Mouse (Mus musculus) CH12.LX (cell line): ENCODE data around the gene Cela1. TPM values are rescaled to one million over a fixed set of nuclear protein-coding genes. Genes with fewer than 3 reads are reported as not detected.

ENCODE experiments used
- DNase-seq: peaks from one replicate; pipeline ENCODE4 v3.0.0-alpha.2; 2013; ENCODE audit errors: extremely low read depth
- H3K27ac ChIP-seq: 2 replicates; pipeline ENCODE4 v1.5.1; 2012; ENCODE audit warnings: low read depth, mild to moderate bottlenecking, control low read depth, moderate library complexity; ENCODE audit not compliant: insufficient read depth
- H3K27me3 ChIP-seq: replicated peaks from 2 replicates; pipeline ENCODE3; 2012; ENCODE audit warnings: inconsistent platforms
- H3K36me3 ChIP-seq, 2 experiments: replicated peaks in 1 of 2; 2 replicates each; pipeline versions ENCODE3 to v1.6.1; 2012; ENCODE audit warnings: inconsistent platforms in 1 of 2, low read length in 1 of 2, mild to moderate bottlenecking in 1 of 2, mixed read lengths in 1 of 2, moderate library complexity in 1 of 2; ENCODE audit not compliant: control insufficient read depth in 1 of 2, insufficient read depth in 1 of 2
- H3K4me1 ChIP-seq, 2 experiments: 2 replicates each; pipeline ENCODE4 v1.6.1; 2012; ENCODE audit warnings: inconsistent platforms in 1 of 2, moderate library complexity in 1 of 2; ENCODE audit not compliant: insufficient read depth in 2 of 2, control insufficient read depth in 1 of 2
- H3K4me2 ChIP-seq: 2 replicates; pipeline ENCODE4 v1.6.1; 2012; ENCODE audit warnings: low read depth, mild to moderate bottlenecking, control low read depth; ENCODE audit not compliant: poor library complexity, insufficient read depth, severe bottlenecking
- H3K4me3 ChIP-seq, 3 experiments: fragments of 150-350 bp in 1 of 3; sonication (generic) in 1 of 3; replicated peaks in 1 of 3; 2 replicates each; pipeline versions ENCODE3 to v1.5.1; 2011 to 2012; ENCODE audit warnings: low read depth in 2 of 3, low read length in 2 of 3, mild to moderate bottlenecking in 2 of 3, moderate library complexity in 2 of 3, control low read depth in 1 of 3, improper control_type of control experiment in 1 of 3, inconsistent platforms in 1 of 3, mixed read lengths in 1 of 3; ENCODE audit not compliant: poor library complexity in 1 of 3
- H3K79me2 ChIP-seq: replicated peaks from 2 replicates; pipeline ENCODE4 v1.6.1; 2012; ENCODE audit warnings: mild to moderate bottlenecking, moderate library complexity; ENCODE audit not compliant: control insufficient read depth, poor library complexity, insufficient read depth, severe bottlenecking; ENCODE audit errors: extremely low read depth
- H3K9ac ChIP-seq: 2 replicates; pipeline ENCODE4 v1.6.1; 2012; ENCODE audit warnings: low read depth, mild to moderate bottlenecking, control low read depth, moderate library complexity; ENCODE audit not compliant: insufficient read depth
- H3K9me3 ChIP-seq: replicated peaks from 2 replicates; pipeline ENCODE3; 2012; ENCODE audit warnings: low read length, inconsistent platforms, mixed read lengths
- CHD2 ChIP-seq: IDR thresholded peaks from 2 replicates; pipeline ENCODE4 v1.6.1; 2011; ENCODE audit warnings: low read length, improper control_type of control experiment
- JUN ChIP-seq: IDR thresholded peaks from 2 replicates; pipeline ENCODE4 v1.6.1; 2011; ENCODE audit warnings: low read depth, mild to moderate bottlenecking, low read length, improper control_type of control experiment, moderate library complexity; ENCODE audit not compliant: insufficient read depth
- JUND ChIP-seq: conservative IDR thresholded peaks from 2 replicates; pipeline ENCODE4 v1.6.1; 2011; ENCODE audit warnings: low read depth, low read length, improper control_type of control experiment
- MEF2A ChIP-seq: IDR thresholded peaks from 2 replicates; pipeline ENCODE4 v1.6.1; 2014; ENCODE audit warnings: low read depth, mild to moderate bottlenecking, inconsistent platforms, low read length, improper control_type of control experiment, borderline replicate concordance
- NRF1 ChIP-seq: IDR thresholded peaks from 2 replicates; pipeline ENCODE4 v1.6.1; 2014; ENCODE audit warnings: low read depth, mild to moderate bottlenecking, inconsistent platforms, low read length, improper control_type of control experiment, moderate library complexity
- POLR2A ChIP-seq: IDR thresholded peaks from 2 replicates; pipeline ENCODE4 v1.6.1; 2011; ENCODE audit warnings: low read depth, mild to moderate bottlenecking, improper control_type of control experiment, low read length
- TBP ChIP-seq: conservative IDR thresholded peaks from 2 replicates; pipeline ENCODE4 v1.6.1; 2011; ENCODE audit warnings: low read depth, low read length, improper control_type of control experiment
- USF2 ChIP-seq: conservative IDR thresholded peaks from 2 replicates; pipeline ENCODE4 v1.6.1; 2011; ENCODE audit warnings: low read depth, low read length, improper control_type of control experiment
- ZC3H11A ChIP-seq: IDR thresholded peaks from 2 replicates; pipeline ENCODE4 v1.6.1; 2012; ENCODE audit warnings: low read depth, mild to moderate bottlenecking, inconsistent platforms, low read length, improper control_type of control experiment
- ZMIZ1 ChIP-seq: IDR thresholded peaks from 2 replicates; pipeline ENCODE4 v1.6.1; 2012; ENCODE audit warnings: low read depth, mild to moderate bottlenecking, inconsistent platforms, low read length, improper control_type of control experiment
- ZNF384 ChIP-seq: IDR thresholded peaks from 2 replicates; pipeline ENCODE4 v1.6.1; 2012; ENCODE audit warnings: low read depth, low read length, improper control_type of control experiment, inconsistent platforms
- dilution Hi-C: fragments of 300-500 bp; cut with MboI; formaldehyde crosslinking; loops from 2 replicates; pipeline ENCODE4 v1.14.3; 2020; ENCODE audit warnings: low sequenced_read_pairs; ENCODE audit not compliant: extremely low pct_unique_long_range_greater_than_20kb, extremely low pct_ligation_motif_present
- in situ Hi-C: fragments of 300-500 bp; cut with MboI; formaldehyde crosslinking; loops from 3 replicates; pipeline ENCODE4 v1.14.3; 2019; ENCODE audit warnings: low sequenced_read_pairs, low pct_ligation_motif_present, low pct_unique_long_range_greater_than_20kb, mixed read lengths
- polyA plus RNA-seq: library from polyadenylated mRNA; unstranded; fragments of >175 nt; gene quantifications from 2 replicates; pipeline ENCODE4 v1.2.1, GENCODE M21; 2012; ENCODE audit warnings: low read depth; ENCODE audit not compliant: insufficient read length
- total RNA-seq, 2 experiments: library from RNA; depleted of rRNA; stranded (reverse); fragments of 300-350 nt in 1 of 2; fragments of >200 nt in 1 of 2; gene quantifications; 2 replicates each; pipeline ENCODE4 v1.2.3; 2012 to 2014

The Cela1 gene
- total and polyA plus RNA-seq, 3 experiments = 1.3 to 4.8 (median 3.3) TPM

DNA sequence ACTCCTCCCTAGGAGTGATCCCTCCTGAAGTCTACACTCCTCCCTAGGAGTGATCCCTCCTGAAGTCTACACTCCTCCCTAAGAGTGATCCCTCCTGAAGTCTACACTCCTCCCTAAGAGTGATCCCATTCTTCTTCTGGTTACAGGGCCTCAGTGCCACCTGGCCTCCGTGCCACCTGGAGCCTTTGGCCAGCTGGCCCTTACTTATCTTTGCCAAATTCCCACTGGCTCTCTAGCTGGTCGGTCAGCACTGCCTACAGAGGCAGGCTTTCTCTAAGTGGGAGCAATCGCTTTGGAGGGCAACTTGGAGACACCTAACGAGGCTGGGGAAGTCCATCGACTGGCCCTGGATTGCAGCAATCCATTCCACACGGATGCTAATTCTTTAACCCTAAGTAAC, 41.6 kb downstream of the Cela1 start:
- Histone ChIP-seq H3K36me3 (peaks cover 70 to 81% of the 10 kb centered on the region in 2 experiments), H3K27ac (no peak overlapping the region)
- TF ChIP-seq POLR2A = no peak
- TF ChIP-seq CHD2 = no peak
- TF ChIP-seq TBP = no peak
- no peak for TF ChIP-seq MEF2A
- no peak for TF ChIP-seq JUND
- TF ChIP-seq, all 38 proteins: peak for 0
- dilution Hi-C loops (no loop called here), in situ Hi-C loops (no loop called here)
- Histone ChIP-seq H3K4me2 (no peak overlapping the region), H3K27me3 (no peaks in the 10 kb centered on the region), H3K4me3 (no peak overlapping the region), H3K4me1 (peaks cover 2 to 13% of the 10 kb centered on the region in 2 experiments; a peak in 3 of 4 replicates), H3K9me3 (no peaks in the 10 kb centered on the region), H3K9ac (no peak overlapping the region), H3K79me2 (no peaks in the 10 kb centered on the region)
- DNase-seq = no peak

DNA sequence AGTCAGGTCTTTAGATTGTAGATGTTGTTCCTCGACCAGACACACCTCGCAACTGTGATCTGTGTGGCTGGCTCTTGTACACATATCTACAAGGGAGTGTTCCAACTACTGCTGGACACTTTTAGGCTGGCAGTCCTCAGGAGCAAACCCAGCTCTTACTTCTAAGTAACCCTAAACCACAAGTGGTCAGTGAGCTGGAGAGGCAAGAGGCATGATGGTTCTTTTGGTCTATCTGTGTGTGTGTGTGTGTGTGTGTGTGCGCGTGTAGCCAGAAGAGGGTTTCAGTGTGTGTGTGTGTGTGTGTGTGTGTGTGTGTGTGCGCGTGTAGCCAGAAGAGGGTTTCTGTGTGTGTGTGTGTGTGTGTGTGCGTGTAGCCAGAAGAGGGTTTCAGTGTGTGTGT, 45.3 kb downstream of the Cela1 start:
- H3K4me1 ChIP-seq = peaks cover 8 to 24% of the 10 kb centered on the region in 2 experiments
- H3K36me3 ChIP-seq = peaks cover 61 to 76% of the 10 kb centered on the region in 2 experiments
- no peak overlapping the region for H3K4me2 ChIP-seq
- TF ChIP-seq JUN (no peak), ZNF384 (no peak), NRF1 (no peak), ZC3H11A (no peak), ZMIZ1 (no peak)
- no peak overlapping the region for H3K4me3 ChIP-seq
- H3K79me2 ChIP-seq = no peaks in the 10 kb centered on the region
- dilution Hi-C loops = no loop called here
- no peaks in the 10 kb centered on the region for H3K27me3 ChIP-seq
- no peak overlapping the region for H3K9ac ChIP-seq
- no peak for DNase-seq
- in situ Hi-C loops = no loop called here
- no peak overlapping the region for H3K27ac ChIP-seq
- no peaks in the 10 kb centered on the region for H3K9me3 ChIP-seq

DNA sequence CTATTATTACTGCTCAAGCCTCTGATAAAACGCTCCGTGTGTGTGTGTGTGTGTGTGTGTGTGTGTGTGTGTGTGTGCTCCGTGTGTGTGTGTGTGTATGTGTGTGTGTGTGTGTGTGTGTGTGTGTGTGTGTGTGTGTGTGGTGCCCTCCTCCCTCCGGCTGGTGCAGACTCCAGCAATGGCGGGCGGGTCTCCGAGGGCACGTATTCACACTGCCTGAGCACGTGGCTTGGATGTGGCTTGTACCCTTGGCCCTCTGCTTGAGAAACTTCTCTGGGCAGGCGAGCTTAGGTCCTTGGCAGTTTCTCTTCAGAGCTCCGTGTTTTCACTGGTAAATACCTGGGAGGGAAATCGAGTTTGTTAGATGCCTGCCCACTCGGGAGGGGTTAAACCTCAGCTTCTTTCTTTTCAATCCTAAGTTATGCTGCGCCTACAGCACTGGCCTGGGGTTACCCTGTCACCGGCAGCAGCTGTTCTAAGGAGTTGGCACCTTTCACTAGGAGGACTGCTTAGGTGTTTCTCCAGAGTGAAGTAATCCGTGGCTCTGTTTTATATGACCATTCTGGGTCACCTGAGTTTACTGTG, 46.4 kb downstream of the Cela1 start:
- no peak overlapping the region for H3K4me2 ChIP-seq
- TF ChIP-seq USF2 = no peak
- dilution Hi-C loops = no loop called here

More for the DNA sequence above, 46.4 kb downstream of the Cela1 start:
- no peaks in the 10 kb centered on the region for H3K9me3 ChIP-seq
- H3K27me3 ChIP-seq = peaks cover 1% of the 10 kb centered on the region
- DNase-seq = no peak
- no peak overlapping the region for H3K27ac ChIP-seq
- H3K79me2 ChIP-seq = no peaks in the 10 kb centered on the region
- H3K9ac ChIP-seq = no peak overlapping the region
- in situ Hi-C loops = no loop called here
- H3K4me1 ChIP-seq = peaks cover 8 to 31% of the 10 kb centered on the region in 2 experiments
- peaks cover 56 to 70% of the 10 kb centered on the region in 2 experiments for H3K36me3 ChIP-seq
- no peak overlapping the region for H3K4me3 ChIP-seq
